Mouse (Mus musculus): Measurements from ENCODE around the gene Gas2. TPM values are rescaled to one million over a fixed set of nuclear protein-coding genes. Genes with fewer than 3 reads are reported as not detected.

Gene Gas2
- polyA plus RNA-seq, 1 experiment from 2014 or later, result 1.4 TPM

DNA sequence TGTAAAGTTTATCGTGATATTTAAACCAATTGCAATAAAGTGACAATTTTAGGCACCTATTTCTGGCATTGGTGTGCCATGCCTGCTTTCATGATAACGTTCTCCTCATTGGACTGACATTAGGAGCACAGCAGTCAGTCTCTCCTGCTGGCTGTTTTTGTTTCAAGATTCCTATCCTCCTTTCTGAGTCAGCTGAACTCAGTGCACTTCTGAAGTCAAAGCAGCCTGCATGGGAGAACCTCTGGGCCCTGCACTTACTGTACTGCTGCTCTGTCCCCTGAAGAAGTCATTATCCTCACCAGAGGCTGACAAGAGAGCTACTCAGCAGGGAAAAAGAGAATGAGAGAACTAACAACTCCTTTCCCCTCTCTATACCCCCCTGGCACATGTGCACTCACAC lies 33.1 kb downstream of the Gas2 start:
- WGBS (ENCODE audit: missing documents), result 100% methylated on average over 2 of the region's 2 CpGs
- no peak overlapping the region for H3K27ac ChIP-seq
- H3K79me2 ChIP-seq (ENCODE audit: inconsistent target), result no peaks in the 10 kb centered on the region
- no peaks in the 10 kb centered on the region for H3K36me3 ChIP-seq (ENCODE audit: inconsistent target)
- no peak overlapping the region for H3K4me3 ChIP-seq (ENCODE audit: inconsistent target)

- Histone ChIP-seq H3K79me2 (ENCODE audit: inconsistent target) (no peaks in the 10 kb centered on the region), H3K27ac (no peak overlapping the region), H3K36me3 (ENCODE audit: inconsistent target) (no peaks in the 10 kb centered on the region), H3K4me3 (ENCODE audit: inconsistent target) (no peak overlapping the region)
- WGBS (ENCODE audit: missing documents), result 86% methylated on average over 6 of the region's 6 CpGs
Observed at GRCm38 (mm10) chr7:51899066-51899465, 37.3 kb downstream of the Gas2 start.

GRCm38 (mm10) chr7:51913292-51914050 lies 51.7 kb downstream of the Gas2 start:
- H3K79me2 ChIP-seq (ENCODE audit: inconsistent target), result no peaks in the 10 kb centered on the region
- H3K27ac ChIP-seq, result no peak overlapping the region
- WGBS (ENCODE audit: missing documents), result 88% methylated on average over 3 of the region's 3 CpGs
- no peaks in the 10 kb centered on the region for H3K36me3 ChIP-seq (ENCODE audit: inconsistent target)
- no peak overlapping the region for H3K4me3 ChIP-seq (ENCODE audit: inconsistent target)

DNA sequence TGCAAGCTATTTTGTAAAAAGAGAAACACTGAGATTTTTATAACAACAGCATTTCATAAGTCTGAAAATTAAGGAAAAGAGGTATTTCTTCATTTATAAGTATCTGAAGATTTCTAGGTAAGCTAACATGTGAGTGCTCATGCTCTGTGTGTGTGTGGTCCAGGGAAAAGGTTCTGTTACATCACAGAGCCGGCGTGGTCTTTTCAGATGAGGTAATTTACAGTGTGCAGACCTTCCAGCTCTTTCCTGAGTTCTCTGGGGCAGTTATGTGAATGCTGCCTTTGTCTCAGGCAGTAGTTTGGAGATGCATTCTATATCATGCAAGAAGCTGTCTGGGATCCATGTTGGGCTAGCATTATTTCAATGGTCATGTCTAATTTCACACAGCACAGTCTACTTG lies 52.3 kb downstream of the Gas2 start:
- Histone ChIP-seq H3K4me3 (ENCODE audit: inconsistent target) (no peak overlapping the region), H3K27ac (no peak overlapping the region), H3K36me3 (ENCODE audit: inconsistent target) (no peaks in the 10 kb centered on the region), H3K79me2 (ENCODE audit: inconsistent target) (no peaks in the 10 kb centered on the region)
- WGBS (ENCODE audit: missing documents), result 73% methylated on average over 2 of the region's 2 CpGs

DNA sequence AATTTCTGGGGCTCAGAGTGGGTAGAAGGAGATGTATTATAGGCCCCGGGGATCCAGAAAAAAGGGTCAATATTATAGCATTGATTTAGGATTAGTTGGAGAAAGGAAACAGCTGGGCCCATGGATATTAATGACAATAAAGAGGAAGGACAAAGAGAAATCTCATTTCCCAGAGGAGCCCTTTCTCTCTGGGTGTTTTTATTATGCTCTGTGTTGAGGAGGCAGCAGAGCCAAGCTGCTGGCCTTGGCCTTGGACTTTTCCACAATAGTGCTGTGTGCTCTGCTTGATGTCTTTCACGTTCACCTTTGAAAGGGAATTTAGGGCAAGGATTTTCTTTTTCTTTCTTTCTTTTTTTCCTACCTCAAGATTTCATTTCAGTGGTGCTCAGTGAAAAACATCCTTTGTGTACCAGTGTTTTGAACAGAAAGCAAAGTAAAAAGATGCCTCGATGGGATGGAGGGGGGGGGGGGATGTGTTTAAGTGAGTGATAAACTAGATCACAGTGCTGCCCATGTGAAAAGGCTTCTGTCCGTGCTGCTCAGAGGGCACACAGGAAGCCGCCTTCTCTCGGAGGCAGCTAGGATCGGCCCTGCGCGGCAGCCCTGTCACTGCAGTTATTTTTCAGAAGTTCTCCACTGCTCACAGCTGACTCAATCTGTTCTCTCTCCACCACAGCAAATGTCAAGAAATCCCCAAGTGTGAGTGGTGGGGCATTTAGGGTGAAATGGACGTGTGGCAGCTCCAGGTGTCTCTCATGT lies 67.1 kb downstream of the Gas2 start:
- H3K36me3 ChIP-seq (ENCODE audit: inconsistent target), result no peaks in the 10 kb centered on the region
- WGBS (ENCODE audit: missing documents), result 80% methylated on average over 10 of the region's 10 CpGs

GRCm38 (mm10) chr7:51931217-51931616 lies 69.4 kb downstream of the Gas2 start:
- no peak overlapping the region for H3K4me3 ChIP-seq (ENCODE audit: inconsistent target)
- H3K27ac ChIP-seq, result no peak overlapping the region
- 97% methylated on average over 4 of the region's 4 CpGs for WGBS (ENCODE audit: missing documents)
- no peaks in the 10 kb centered on the region for H3K36me3 ChIP-seq (ENCODE audit: inconsistent target)
- H3K79me2 ChIP-seq (ENCODE audit: inconsistent target), result no peaks in the 10 kb centered on the region

More for the DNA sequence above, 67.1 kb downstream of the Gas2 start:
- no peak overlapping the region for H3K27ac ChIP-seq
- no peaks in the 10 kb centered on the region for H3K79me2 ChIP-seq (ENCODE audit: inconsistent target)
- no peak overlapping the region for H3K4me3 ChIP-seq (ENCODE audit: inconsistent target)

- Histone ChIP-seq H3K36me3 (ENCODE audit: inconsistent target) (no peaks in the 10 kb centered on the region), H3K79me2 (ENCODE audit: inconsistent target) (no peaks in the 10 kb centered on the region), H3K4me3 (ENCODE audit: inconsistent target) (no peak overlapping the region), H3K27ac (no peak overlapping the region)
- WGBS (ENCODE audit: missing documents), result 77% methylated on average over 1 of the region's 1 CpGs
Observed at GRCm38 (mm10) chr7:51937337-51937736, 75.5 kb downstream of the Gas2 start.

DNA sequence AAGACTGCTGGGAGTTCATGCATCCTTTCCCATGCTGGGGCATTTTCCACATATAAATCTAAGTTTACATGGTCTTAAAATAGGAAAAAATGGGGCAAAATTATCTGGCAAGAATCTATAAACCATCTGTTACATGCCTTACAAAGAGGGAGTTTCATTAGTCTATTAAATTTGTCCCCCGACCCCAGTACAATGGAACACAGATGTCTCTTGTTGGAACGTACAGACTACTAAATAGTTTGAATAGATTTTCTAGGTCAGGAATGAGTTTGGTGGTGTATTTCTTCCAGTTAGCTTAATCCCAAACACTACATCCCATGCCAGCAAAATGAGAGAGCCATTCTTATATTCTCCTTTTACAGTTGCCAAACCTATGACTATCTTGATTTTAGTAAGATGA lies 78.6 kb downstream of the Gas2 start:
- 86% methylated on average over 2 of the region's 2 CpGs for WGBS (ENCODE audit: missing documents)
- Histone ChIP-seq H3K4me3 (ENCODE audit: inconsistent target) (no peak overlapping the region), H3K27ac (no peak overlapping the region), H3K36me3 (ENCODE audit: inconsistent target) (no peaks in the 10 kb centered on the region), H3K79me2 (ENCODE audit: inconsistent target) (no peaks in the 10 kb centered on the region)

- Histone ChIP-seq H3K36me3 (ENCODE audit: inconsistent target) (no peaks in the 10 kb centered on the region), H3K4me3 (ENCODE audit: inconsistent target) (no peak overlapping the region), H3K79me2 (ENCODE audit: inconsistent target) (no peaks in the 10 kb centered on the region), H3K27ac (no peak overlapping the region)
- 67% methylated on average over 9 of the region's 9 CpGs for WGBS (ENCODE audit: missing documents)
Observed at GRCm38 (mm10) chr7:51955424-51956041, 93.7 kb downstream of the Gas2 start.

- H3K27ac ChIP-seq, result no peak overlapping the region
- no peak overlapping the region for H3K4me3 ChIP-seq (ENCODE audit: inconsistent target)
- no peaks in the 10 kb centered on the region for H3K79me2 ChIP-seq (ENCODE audit: inconsistent target)
- no peaks in the 10 kb centered on the region for H3K36me3 ChIP-seq (ENCODE audit: inconsistent target)
Observed at GRCm38 (mm10) chr7:51957766-51958165, 96.0 kb downstream of the Gas2 start.

DNA sequence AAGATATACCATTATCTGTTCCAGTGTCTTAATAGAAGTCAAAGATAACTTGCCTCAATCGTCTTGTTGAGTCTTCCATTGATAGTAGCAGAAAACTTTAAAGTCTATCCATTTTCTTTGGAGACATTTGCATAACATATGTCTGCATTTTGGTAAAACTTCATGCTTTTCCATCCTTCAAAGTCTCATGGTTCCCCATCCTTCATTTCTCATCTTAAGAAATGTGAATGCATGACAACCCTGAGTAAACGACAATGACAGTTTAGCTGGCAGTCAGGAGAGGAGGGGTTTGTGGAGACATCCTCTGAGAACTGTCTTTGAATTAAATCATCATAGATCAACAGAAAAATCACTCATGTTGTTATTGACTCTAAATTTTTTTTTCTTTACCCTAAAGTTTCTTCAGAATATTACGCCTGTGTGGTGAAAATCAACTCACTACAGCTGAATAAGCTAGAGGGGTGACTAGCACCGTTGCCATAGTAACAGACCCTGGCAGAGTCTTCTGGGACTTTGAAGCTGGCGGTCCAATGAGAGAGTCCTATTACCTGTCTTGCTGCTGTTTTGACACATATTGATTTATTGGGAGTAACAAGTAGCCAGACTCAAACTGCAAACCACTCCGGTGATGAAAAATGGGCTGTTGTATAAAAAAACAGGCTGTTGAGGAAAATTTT lies 99.0 kb downstream of the Gas2 start:
- no peaks in the 10 kb centered on the region for H3K79me2 ChIP-seq (ENCODE audit: inconsistent target)
- no peaks in the 10 kb centered on the region for H3K36me3 ChIP-seq (ENCODE audit: inconsistent target)
- no peak overlapping the region for H3K4me3 ChIP-seq (ENCODE audit: inconsistent target)
- H3K27ac ChIP-seq, result no peak overlapping the region
- WGBS (ENCODE audit: missing documents), result 89% methylated on average over 6 of the region's 6 CpGs

GRCm38 (mm10) chr7:51962219-51962952 lies 100.6 kb downstream of the Gas2 start:
- H3K79me2 ChIP-seq (ENCODE audit: inconsistent target), result no peaks in the 10 kb centered on the region
- WGBS (ENCODE audit: missing documents), result 80% methylated on average over 9 of the region's 10 CpGs
- no peak overlapping the region for H3K27ac ChIP-seq
- no peaks in the 10 kb centered on the region for H3K36me3 ChIP-seq (ENCODE audit: inconsistent target)
- H3K4me3 ChIP-seq (ENCODE audit: inconsistent target), result no peak overlapping the region

GRCm38 (mm10) chr7:51964681-51965080 lies 102.9 kb downstream of the Gas2 start:
- WGBS (ENCODE audit: missing documents), result 96% methylated on average over 7 of the region's 7 CpGs
- Histone ChIP-seq H3K4me3 (ENCODE audit: inconsistent target) (no peak overlapping the region), H3K27ac (no peak overlapping the region), H3K79me2 (ENCODE audit: inconsistent target) (no peaks in the 10 kb centered on the region), H3K36me3 (ENCODE audit: inconsistent target) (no peaks in the 10 kb centered on the region)

GRCm38 (mm10) chr7:51967581-51967980 lies 105.8 kb downstream of the Gas2 start:
- H3K4me3 ChIP-seq (ENCODE audit: inconsistent target), result no peak overlapping the region
- no peak overlapping the region for H3K27ac ChIP-seq
- H3K36me3 ChIP-seq (ENCODE audit: inconsistent target), result no peaks in the 10 kb centered on the region
- 78% methylated on average over 4 of the region's 4 CpGs for WGBS (ENCODE audit: missing documents)
- H3K79me2 ChIP-seq (ENCODE audit: inconsistent target), result no peaks in the 10 kb centered on the region

Data from macrophage (primary cell).